Mouse (Mus musculus) MEL-GATA-1-ER (cell line): ENCODE measurements around the gene Il1f5.

Source experiments
- DNase-seq: peaks from one replicate; pipeline ENCODE4 v3.0.0-alpha.2; 2012; ENCODE audit warnings: low read depth; ENCODE audit errors: extremely low read depth

Il1f5 gene

DNA sequence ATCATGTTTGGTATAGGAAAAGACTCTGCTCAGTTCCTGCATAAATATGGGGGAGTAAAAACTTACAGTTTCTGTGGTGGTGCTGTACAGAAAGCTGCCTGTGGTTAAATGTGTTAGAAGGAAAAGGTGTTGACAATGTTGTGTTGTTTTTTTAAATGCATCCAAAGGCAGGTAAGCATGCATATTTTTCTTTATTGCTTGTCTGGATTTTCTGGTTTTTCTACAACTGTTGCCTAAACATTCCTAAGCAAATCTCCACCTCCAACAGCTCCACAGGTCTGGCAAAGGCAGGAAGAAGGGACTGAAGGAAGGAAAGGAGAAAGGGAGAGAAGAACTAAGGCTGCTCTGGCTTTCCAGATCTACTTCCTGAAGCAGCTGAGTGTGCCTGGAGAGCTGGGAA is at the start of gene Il1f5:
Gene Il1f5, plus strand, starts transcription at position 301 of the 400 bp plus-strand sequence.
- no peak for DNase-seq

DNA sequence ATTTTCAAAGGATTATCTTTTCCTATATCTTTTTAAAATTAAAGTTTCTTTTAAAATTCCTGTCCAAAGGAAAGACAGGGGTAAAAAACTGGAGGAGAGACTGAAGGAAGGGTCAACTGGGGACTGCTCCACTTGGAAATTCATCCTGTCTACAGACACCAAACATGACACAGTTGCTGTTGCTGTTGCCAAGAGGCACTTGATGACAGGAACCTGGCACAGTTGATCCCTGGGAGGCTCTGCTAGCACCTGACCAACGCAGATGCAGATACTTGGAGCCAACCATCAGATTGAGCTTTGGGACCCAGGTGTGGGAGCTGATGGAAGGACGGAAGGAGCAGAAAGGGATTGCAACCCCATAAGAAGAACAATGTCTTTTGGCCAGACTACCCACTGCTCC is 49.6 kb upstream of the Il1f5 start:
- DNase-seq, result no peak

GRCm38 (mm10) chr2:24267503-24267902 is 9.3 kb upstream of the Il1f5 start:
- DNase-seq, result no peak

DNA sequence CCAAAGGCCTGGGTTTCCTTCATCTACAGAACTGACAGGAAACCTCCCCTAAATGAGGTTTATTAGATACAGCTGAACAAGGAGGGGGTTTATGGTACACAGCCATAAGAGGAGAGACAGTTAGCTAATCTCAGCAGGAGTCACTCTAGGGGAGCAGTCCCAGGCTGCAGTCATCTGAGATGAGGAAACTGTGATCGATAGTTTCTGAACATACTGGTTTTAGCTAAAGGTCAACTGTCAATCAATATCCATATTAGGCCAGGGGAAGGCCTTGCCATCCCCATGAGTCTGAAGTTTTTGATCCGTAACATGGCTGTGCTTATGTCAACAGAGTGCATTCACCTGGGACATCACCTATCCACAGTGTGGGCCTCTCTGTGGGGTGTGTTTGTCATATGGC is 3.1 kb upstream of the Il1f5 start:
- no peak for DNase-seq

GRCm38 (mm10) chr2:24275146-24275545 is 1.6 kb upstream of the Il1f5 start:
- no peak for DNase-seq

DNA sequence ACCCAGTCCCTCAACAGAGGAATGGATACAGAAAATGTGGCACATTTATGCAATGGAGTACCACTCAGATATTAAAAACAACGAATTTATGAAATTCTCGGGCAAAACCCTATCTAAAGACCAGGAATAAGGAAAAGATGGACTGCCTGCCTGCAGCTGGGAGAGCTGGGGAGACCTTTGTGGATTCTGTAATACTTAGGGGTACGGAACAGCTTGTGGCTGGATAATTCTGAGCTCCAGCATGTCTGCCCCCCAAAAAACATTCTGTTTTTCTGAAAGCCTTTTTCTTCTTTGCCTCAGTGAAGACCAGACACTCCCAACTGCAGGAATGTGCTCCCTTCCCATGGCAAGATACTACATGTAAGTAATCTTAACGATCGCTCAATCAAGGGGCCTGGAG is 14.1 kb downstream of the Il1f5 start, which contains the start of gene Il1f10:
Gene Il1f10, plus strand, starts transcription at position 301 of the 400 bp plus-strand sequence.
- DNase-seq, result no peak

- no peak for DNase-seq
These were observed 17.9 kb downstream of the Il1f5 start for GRCm38 (mm10) chr2:24294616-24295015.

DNA sequence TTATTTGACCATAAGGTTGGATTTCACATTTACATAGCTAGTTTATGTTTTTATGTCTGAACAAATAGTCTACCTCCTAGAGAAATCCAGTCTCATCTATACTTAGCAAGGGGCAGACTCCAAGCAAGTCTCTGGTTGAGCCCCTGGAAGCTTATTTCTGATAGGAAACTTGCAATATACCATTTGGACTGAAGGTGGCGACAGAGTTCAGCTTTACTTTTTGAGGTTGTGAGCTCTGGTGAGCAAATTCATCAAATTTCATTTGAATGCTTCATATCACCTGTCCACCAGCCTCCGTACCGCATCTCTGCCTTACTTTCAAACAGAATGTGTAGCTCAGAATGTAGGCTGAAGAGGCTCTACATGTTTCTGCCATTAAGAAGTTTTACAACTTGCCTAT is 20.1 kb downstream of the Il1f5 start:
- DNase-seq, result peak; percentile 10

- no peak for DNase-seq
These were observed 34.7 kb downstream of the Il1f5 start for GRCm38 (mm10) chr2:24311302-24312001.

- DNase-seq, result no peak
These were observed 40.2 kb downstream of the Il1f5 start for GRCm38 (mm10) chr2:24316919-24317318.

- no peak for DNase-seq
These were observed 41.3 kb downstream of the Il1f5 start for GRCm38 (mm10) chr2:24317919-24318598.
